Mouse (Mus musculus): ENCODE measurements around the gene Hoxa9.

The Hoxa9 gene

GRCm38 (mm10) chr6:52215070-52215469, 15.8 kb downstream of the Hoxa9 start:
- no peak for DNase-seq

- no peak for DNase-seq
These were observed 16.6 kb downstream of the Hoxa9 start for GRCm38 (mm10) chr6:52214271-52214670.

GRCm38 (mm10) chr6:52213119-52213986, 17.5 kb downstream of the Hoxa9 start, which contains the start of the genes Hoxa3 and Gm28308:
TSS of gene Hoxa3 (minus strand) at chr6:52213336.
TSS of gene Gm28308 (minus strand) at chr6:52213339.
- DNase-seq, result no peak

- peak; percentile 3 for DNase-seq
These were observed 18.3 kb downstream of the Hoxa9 start for GRCm38 (mm10) chr6:52212556-52213118.

- peak; percentile 13 for DNase-seq
These were observed 18.9 kb downstream of the Hoxa9 start for GRCm38 (mm10) chr6:52211961-52212360.

- peak; percentile 74 for DNase-seq
These were observed 19.5 kb downstream of the Hoxa9 start for GRCm38 (mm10) chr6:52211170-52211935.

- no peak for DNase-seq
These were observed 21.2 kb downstream of the Hoxa9 start for GRCm38 (mm10) chr6:52209685-52210046.

- DNase-seq, result no peak
These were observed 21.8 kb downstream of the Hoxa9 start for GRCm38 (mm10) chr6:52208868-52209684.

- DNase-seq, result peak; percentile 11
These were observed 22.6 kb downstream of the Hoxa9 start, which contains the start of gene Hoxa6 for GRCm38 (mm10) chr6:52208072-52208867. TSS of gene Hoxa6 (minus strand) at chr6:52208722.

- DNase-seq, result no peak
These were observed 23.3 kb downstream of the Hoxa9 start for GRCm38 (mm10) chr6:52207684-52207976.

- DNase-seq, result no peak
These were observed 23.8 kb downstream of the Hoxa9 start for GRCm38 (mm10) chr6:52206882-52207683.

GRCm38 (mm10) chr6:52205638-52206621, 25.0 kb downstream of the Hoxa9 start:
- no peak for DNase-seq

- no peak for DNase-seq
These were observed 25.7 kb downstream of the Hoxa9 start for GRCm38 (mm10) chr6:52205221-52205620.

GRCm38 (mm10) chr6:52204050-52204752, 26.7 kb downstream of the Hoxa9 start, which contains the start of gene Hoxa5:
TSS of gene Hoxa5 (minus strand) at chr6:52204587.
- DNase-seq, result no peak

- DNase-seq, result no peak
These were observed 27.4 kb downstream of the Hoxa9 start for GRCm38 (mm10) chr6:52203371-52204049.

- DNase-seq, result no peak
These were observed 27.8 kb downstream of the Hoxa9 start for GRCm38 (mm10) chr6:52203121-52203370.

GRCm38 (mm10) chr6:52202362-52203120, 28.3 kb downstream of the Hoxa9 start:
- DNase-seq, result no peak

- no peak for DNase-seq
These were observed 29.6 kb downstream of the Hoxa9 start for GRCm38 (mm10) chr6:52201269-52201668.
